Mouse (Mus musculus) right cerebral cortex, postnatal 14 days (tissue): ENCODE data around the gene Ankrd23.

Experiments used
- DNase-seq: peaks from one replicate; pipeline ENCODE4 v3.0.0; 2022

Gene Ankrd23

GRCm38 (mm10) chr1:36541844-36542243 is 5.2 kb upstream of the Ankrd23 start:
- no peak for DNase-seq

GRCm38 (mm10) chr1:36540807-36541206 is 4.1 kb upstream of the Ankrd23 start:
- no peak for DNase-seq

GRCm38 (mm10) chr1:36540132-36540531 is 3.4 kb upstream of the Ankrd23 start:
- DNase-seq: no peak

GRCm38 (mm10) chr1:36539186-36539585 is 2.5 kb upstream of the Ankrd23 start, which contains the start of gene Gm42417:
Gene Gm42417, minus strand, starts transcription at chr1:36539429.
- DNase-seq: no peak

- no peak for DNase-seq
Measured at GRCm38 (mm10) chr1:36538727-36539126, 2.0 kb upstream of the Ankrd23 start.

- DNase-seq: no peak
Measured at GRCm38 (mm10) chr1:36536397-36536728, 320 bp downstream of the Ankrd23 start.

GRCm38 (mm10) chr1:36535477-36536396 is 946 bp downstream of the Ankrd23 start:
- DNase-seq: no peak

- DNase-seq: no peak
Measured at GRCm38 (mm10) chr1:36534595-36535058, 2.1 kb downstream of the Ankrd23 start.

- no peak for DNase-seq
Measured at GRCm38 (mm10) chr1:36533546-36533945, 3.1 kb downstream of the Ankrd23 start.

GRCm38 (mm10) chr1:36531461-36531860 is 5.2 kb downstream of the Ankrd23 start:
- no peak for DNase-seq

GRCm38 (mm10) chr1:36530962-36531361 is 5.7 kb downstream of the Ankrd23 start:
- DNase-seq: no peak

GRCm38 (mm10) chr1:36530485-36530884 is 6.2 kb downstream of the Ankrd23 start:
- no peak for DNase-seq

- no peak for DNase-seq
Measured at GRCm38 (mm10) chr1:36529875-36530274, 6.8 kb downstream of the Ankrd23 start.

GRCm38 (mm10) chr1:36529274-36529673 is 7.4 kb downstream of the Ankrd23 start:
- no peak for DNase-seq

- DNase-seq: no peak
Measured at GRCm38 (mm10) chr1:36528351-36528750, 8.3 kb downstream of the Ankrd23 start.

GRCm38 (mm10) chr1:36526903-36527302 is 9.8 kb downstream of the Ankrd23 start:
- DNase-seq: no peak

- DNase-seq: no peak
Measured at GRCm38 (mm10) chr1:36525774-36526173, 10.9 kb downstream of the Ankrd23 start.

GRCm38 (mm10) chr1:36524058-36524457 is 12.6 kb downstream of the Ankrd23 start:
- DNase-seq: no peak

- no peak for DNase-seq
Measured at GRCm38 (mm10) chr1:36523332-36524013, 13.2 kb downstream of the Ankrd23 start.

- DNase-seq: no peak
Measured at GRCm38 (mm10) chr1:36522210-36522609, 14.5 kb downstream of the Ankrd23 start.

- DNase-seq: no peak
Measured at GRCm38 (mm10) chr1:36519626-36520025, 17.1 kb downstream of the Ankrd23 start.

- no peak for DNase-seq
Measured at GRCm38 (mm10) chr1:36518259-36518658, 18.4 kb downstream of the Ankrd23 start.

GRCm38 (mm10) chr1:36513718-36514117 is 23.0 kb downstream of the Ankrd23 start:
- DNase-seq: no peak

- no peak for DNase-seq
Measured at GRCm38 (mm10) chr1:36513310-36513709, 23.4 kb downstream of the Ankrd23 start.
